20 mouse cellular contexts compared by ENCODE assay signal in the genomic region with DNA sequence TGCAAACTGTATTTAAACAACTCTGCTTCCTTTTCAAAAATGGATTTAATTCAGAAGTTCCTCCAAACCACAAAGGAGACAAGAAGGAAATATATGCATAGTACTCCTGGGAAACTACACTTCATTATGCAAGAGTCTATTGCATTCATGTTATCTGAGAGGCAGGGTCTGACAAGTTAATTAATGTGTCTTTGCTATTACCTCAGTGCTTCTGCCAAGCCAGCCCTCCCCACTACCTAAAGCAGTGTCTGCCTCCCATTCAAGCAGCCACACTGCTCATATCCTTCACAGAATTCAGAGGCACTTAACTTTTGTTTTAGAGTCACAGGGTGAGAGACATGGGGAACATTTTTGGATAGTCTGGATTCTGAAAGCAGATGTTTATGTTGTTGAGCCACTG. TPM values are rescaled to one million over a fixed set of nuclear protein-coding genes. Genes with fewer than 3 reads are reported as not detected.
DNase-seq lines count a peak whose midpoint lies in the region; ATAC-seq lines count a peak whose summit lies in the region.
"Had no signal": no experiment of that assay in that cellular context is flagged by ENCODE, and none has a peak within 500 bp of the region (broad histone marks: within the 10 kb centered on the region; RNA-seq: fewer than 3 reads in every experiment).

No protein-coding gene starts in this region.

- no peaks in the 10 kb centered on the region for H3K9me3 ChIP-seq in midbrain, embryonic 12.5 days
- H3K9me3 ChIP-seq in midbrain, embryonic 11.5 days (ENCODE audit: control insufficient read depth, low read length) = no peaks in the 10 kb centered on the region
- no peaks in the 10 kb centered on the region for H3K9me3 ChIP-seq in forebrain, embryonic 14.5 days (replicated peaks; ENCODE audit: control insufficient read depth, low read length)
- H3K9me3 ChIP-seq in hindbrain, embryonic 16.5 days (ENCODE audit: control insufficient read depth, low read length) = peaks cover 13% of the 10 kb centered on the region
- H3K9me3 ChIP-seq in neural tube, embryonic 14.5 days (ENCODE audit: control insufficient read depth, low read length) = peaks cover 2% of the 10 kb centered on the region; the same call in 1 of the 2 replicates
- H3K9me3 ChIP-seq: heart, embryonic 10.5 days; liver, embryonic 15.5 days had no signal

- no peak overlapping the region for H3K27ac ChIP-seq in midbrain, embryonic 12.5 days (replicated peaks)
- H3K27ac ChIP-seq in midbrain, embryonic 11.5 days (ENCODE audit: low read depth, low read length) = no peak overlapping the region
- no peak overlapping the region for H3K27ac ChIP-seq in forebrain, embryonic 14.5 days (ENCODE audit: low read depth, low read length)
- no peak overlapping the region for H3K27ac ChIP-seq in hindbrain, embryonic 16.5 days (ENCODE audit: low read depth, low read length)
- H3K27ac ChIP-seq in neural tube, embryonic 14.5 days (ENCODE audit: low read depth, low read length) = no peak overlapping the region
- H3K27ac ChIP-seq: heart, embryonic 10.5 days; liver, embryonic 15.5 days had no signal

- no peaks in the 10 kb centered on the region for H3K27me3 ChIP-seq in midbrain, embryonic 12.5 days
- H3K27me3 ChIP-seq in midbrain, embryonic 11.5 days (ENCODE audit: control insufficient read depth, insufficient read depth, low read length) = no peaks in the 10 kb centered on the region
- no peaks in the 10 kb centered on the region for H3K27me3 ChIP-seq in forebrain, embryonic 14.5 days (replicated peaks; ENCODE audit: control insufficient read depth, insufficient read depth, low read length)
- H3K27me3 ChIP-seq in hindbrain, embryonic 16.5 days (replicated peaks; ENCODE audit: control insufficient read depth, insufficient read depth, low read length) = no peaks in the 10 kb centered on the region
- H3K27me3 ChIP-seq in neural tube, embryonic 14.5 days (ENCODE audit: control insufficient read depth, insufficient read depth, low read length) = no peaks in the 10 kb centered on the region
- H3K27me3 ChIP-seq: liver, embryonic 15.5 days; megakaryocyte, embryonic 14.5 days had no signal

- no peak overlapping the region for H3K9ac ChIP-seq in midbrain, embryonic 12.5 days (replicated peaks)
- H3K9ac ChIP-seq in midbrain, embryonic 11.5 days (ENCODE audit: low read length) = no peak overlapping the region
- H3K9ac ChIP-seq in forebrain, embryonic 14.5 days (ENCODE audit: low read length) = no peak overlapping the region
- no peak overlapping the region for H3K9ac ChIP-seq in hindbrain, embryonic 16.5 days (ENCODE audit: low read depth, low read length)
- no peak overlapping the region for H3K9ac ChIP-seq in neural tube, embryonic 14.5 days (replicated peaks; ENCODE audit: low read depth, low read length)
- H3K9ac ChIP-seq: liver, embryonic 15.5 days had no signal

- peak; percentile 69; the same call in 1 of the 2 replicates for ATAC-seq in midbrain, embryonic 12.5 days (ENCODE audit: low FRiP score, low read depth)
- no peak for ATAC-seq in midbrain, embryonic 11.5 days (ENCODE audit: low FRiP score)
- peak; percentile 87 for ATAC-seq in forebrain, embryonic 14.5 days
- peak; percentile 68; the same call in 1 of the 2 replicates for ATAC-seq in hindbrain, embryonic 16.5 days
- ATAC-seq in neural tube, embryonic 14.5 days (ENCODE audit: low read depth) = peak; percentile 63; the same call in 1 of the 2 replicates
- ATAC-seq: inflammation-experienced regulatory T-cells, adult 6 months; lung, postnatal 0 days had no signal

- H3K4me3 ChIP-seq in midbrain, embryonic 12.5 days = no peak overlapping the region
- H3K4me3 ChIP-seq in midbrain, embryonic 11.5 days (ENCODE audit: low read depth, low read length) = no peak overlapping the region
- no peak overlapping the region for H3K4me3 ChIP-seq in forebrain, embryonic 14.5 days (ENCODE audit: low read depth, low read length)
- H3K4me3 ChIP-seq in hindbrain, embryonic 16.5 days (ENCODE audit: low read length) = no peak overlapping the region
- no peak overlapping the region for H3K4me3 ChIP-seq in neural tube, embryonic 14.5 days (ENCODE audit: low read depth, low read length)
- H3K4me3 ChIP-seq: heart, embryonic 10.5 days; liver, embryonic 15.5 days; megakaryocyte, embryonic 14.5 days had no signal

- no peaks in the 10 kb centered on the region for H3K4me1 ChIP-seq in midbrain, embryonic 12.5 days
- H3K4me1 ChIP-seq in midbrain, embryonic 11.5 days (ENCODE audit: control insufficient read depth, insufficient read depth, low read length) = no peaks in the 10 kb centered on the region
- H3K4me1 ChIP-seq in forebrain, embryonic 14.5 days (ENCODE audit: control insufficient read depth, insufficient read depth, low read length) = no peaks in the 10 kb centered on the region
- peaks cover 2% of the 10 kb centered on the region; the same call in 1 of the 2 replicates for H3K4me1 ChIP-seq in hindbrain, embryonic 16.5 days (ENCODE audit: control insufficient read depth, insufficient read depth, low read depth, low read length)
- no peaks in the 10 kb centered on the region for H3K4me1 ChIP-seq in neural tube, embryonic 14.5 days (ENCODE audit: control insufficient read depth, insufficient read depth, low read length)
- H3K4me1 ChIP-seq: heart, embryonic 10.5 days; liver, embryonic 15.5 days; megakaryocyte, embryonic 14.5 days had no signal

- no peak overlapping the region for H3K4me2 ChIP-seq in midbrain, embryonic 12.5 days (replicated peaks)
- no peak overlapping the region for H3K4me2 ChIP-seq in midbrain, embryonic 11.5 days
- no peak overlapping the region for H3K4me2 ChIP-seq in forebrain, embryonic 14.5 days (ENCODE audit: low read length)
- H3K4me2 ChIP-seq in hindbrain, embryonic 16.5 days (ENCODE audit: low read length) = no peak overlapping the region
- no peak overlapping the region for H3K4me2 ChIP-seq in neural tube, embryonic 14.5 days (ENCODE audit: low read depth, low read length)
- H3K4me2 ChIP-seq: liver, embryonic 15.5 days had no signal

- DNase-seq in midbrain, embryonic 11.5 days (ENCODE audit: low spot score, missing footprints) = no peak
- peak; percentile 69 for DNase-seq in forebrain, embryonic 14.5 days (ENCODE audit: low spot score)
- DNase-seq in gastrocnemius, postnatal 25 days = no peak
- no peak for DNase-seq in adipocyte (ENCODE audit: low spot score)
- DNase-seq: adrenal gland, postnatal 10 days; B cell, adult 2 months; cerebellum, adult 2 months; gastrocnemius, postnatal 36 days; heart, postnatal 10 days; kidney, adult 8-10 months; kidney, postnatal 4 days; right cerebral cortex, postnatal 4 days had no signal

- no peaks in the 10 kb centered on the region for H3K36me3 ChIP-seq in midbrain, embryonic 12.5 days
- no peaks in the 10 kb centered on the region for H3K36me3 ChIP-seq in midbrain, embryonic 11.5 days (ENCODE audit: control insufficient read depth, insufficient read depth, low read length)
- H3K36me3 ChIP-seq in forebrain, embryonic 14.5 days (ENCODE audit: control insufficient read depth, insufficient read depth, low read length) = no peaks in the 10 kb centered on the region
- no peaks in the 10 kb centered on the region for H3K36me3 ChIP-seq in hindbrain, embryonic 16.5 days (ENCODE audit: control insufficient read depth, insufficient read depth, low read length)
- no peaks in the 10 kb centered on the region for H3K36me3 ChIP-seq in neural tube, embryonic 14.5 days (ENCODE audit: control insufficient read depth, insufficient read depth, low read length)
- H3K36me3 ChIP-seq: heart, embryonic 10.5 days; liver, embryonic 15.5 days had no signal

RNA-seq across cellular contexts. Expression of a gene that starts 58.6 kb away (rescaled TPM):
- 25.9 and 29.4 TPM in 2 replicates for polyA plus RNA-seq in midbrain, embryonic 12.5 days (2016; fragmentation: Nextera tagmentation; extraction: Ambion mirVana)
- 29.5 and 29.6 TPM in 2 replicates for polyA plus RNA-seq in midbrain, embryonic 11.5 days (2014; fragmentation: Nextera tagmentation; extraction: Ambion mirVana)
- polyA plus RNA-seq in forebrain, embryonic 14.5 days (2014; fragmentation: Nextera tagmentation; extraction: Ambion mirVana) = 51.4 and 57.8 TPM in 2 replicates
- 42.6 and 46.6 TPM in 2 replicates for polyA plus RNA-seq in hindbrain, embryonic 16.5 days (2015; fragmentation: Nextera tagmentation; extraction: Ambion mirVana)
- polyA plus RNA-seq in neural tube, embryonic 14.5 days (2014; fragmentation: Nextera tagmentation; extraction: Ambion mirVana) = 53.3 and 62.4 TPM in 2 replicates
- total RNA-seq in gastrocnemius, postnatal 25 days (2021) = 10 to 100 TPM in 1 of 2 experiments, 1 to 10 TPM in 1; 9.5 to 13.4 TPM
